Mouse (Mus musculus): ENCODE results near the gene Cenpa. TPM values are rescaled to one million over a fixed set of nuclear protein-coding genes. Genes with fewer than 3 reads are reported as not detected.
A peak's percentile ranks its signal among the peaks of the same experiment; 100 is the strongest.

Gene Cenpa
- polyA plus RNA-seq, 1 experiment from 2014 or later = 439 TPM

GRCm38 (mm10) chr5:30647396-30647795, 19.2 kb upstream of the Cenpa start:
- peak overlapping the region; percentile 67 for H3K9ac ChIP-seq (replicated peaks)
- H3K9me3 ChIP-seq = no peaks in the 10 kb centered on the region
- ATAC-seq (ENCODE audit: insufficient number of reproducible peaks, insufficient read depth, low FRiP score, low TSS enrichment, low read depth) = no peak
- 0 out of 2 replicates have a peak, but pooled peaks cover under 1% of the 10 kb centered on the region for H3K36me3 ChIP-seq
- peak overlapping the region; percentile 81 for H3K4me3 ChIP-seq (replicated peaks)
- no peaks in the 10 kb centered on the region for H3K27me3 ChIP-seq
- WGBS = 20% methylated on average over 9 of the region's 9 CpGs
- peak overlapping the region; percentile 60; the same call in 1 of the 2 replicates for H3K27ac ChIP-seq
- peaks cover 17% of the 10 kb centered on the region for H3K4me1 ChIP-seq (replicated peaks)
- H3K4me2 ChIP-seq = peak overlapping the region; percentile 91

GRCm38 (mm10) chr5:30647815-30648560, 18.6 kb upstream of the Cenpa start, which contains the start of gene Slc35f6:
Slc35f6 (plus strand) TSS chr5:30647933.
- Histone ChIP-seq H3K4me3 (replicated peaks) (peak within 1 kb of the TSS; percentile 81), H3K9me3 (no peaks in the 10 kb centered on the region), H3K9ac (replicated peaks) (peak within 1 kb of the TSS; percentile 67), H3K27ac (peak within 1 kb of the TSS; percentile 60; the same call in 1 of the 2 replicates), H3K36me3 (0 out of 2 replicates have a peak, but pooled peaks cover 5% of the 10 kb centered on the region), H3K4me2 (peak within 1 kb of the TSS; percentile 91), H3K4me1 (replicated peaks) (peaks cover 17% of the 10 kb centered on the region), H3K27me3 (no peaks in the 10 kb centered on the region)
- ATAC-seq (ENCODE audit: insufficient number of reproducible peaks, insufficient read depth, low FRiP score, low TSS enrichment, low read depth) = peak; percentile 89
- under 1% methylated on average over 38 of the region's 38 CpGs for WGBS

- H3K36me3 ChIP-seq = 0 out of 2 replicates have a peak, but pooled peaks cover 5% of the 10 kb centered on the region
- H3K4me1 ChIP-seq (replicated peaks) = peaks cover 17% of the 10 kb centered on the region
- WGBS = 55% methylated on average over 4 of the region's 4 CpGs
- no peaks in the 10 kb centered on the region for H3K27me3 ChIP-seq
- H3K27ac ChIP-seq = no peak overlapping the region
- no peaks in the 10 kb centered on the region for H3K9me3 ChIP-seq
- no peak overlapping the region for H3K4me3 ChIP-seq (replicated peaks)
- H3K9ac ChIP-seq (replicated peaks) = no peak overlapping the region
- no peak for ATAC-seq (ENCODE audit: insufficient number of reproducible peaks, insufficient read depth, low FRiP score, low TSS enrichment, low read depth)
- H3K4me2 ChIP-seq = no peak overlapping the region
Observed at GRCm38 (mm10) chr5:30649558-30649957, 17.0 kb upstream of the Cenpa start.

- H3K9me3 ChIP-seq = no peaks in the 10 kb centered on the region
- no peak overlapping the region for H3K4me3 ChIP-seq (replicated peaks)
- no peak overlapping the region for H3K27ac ChIP-seq
- H3K27me3 ChIP-seq = no peaks in the 10 kb centered on the region
- 77% methylated on average over 3 of the region's 3 CpGs for WGBS
- H3K4me2 ChIP-seq = no peak overlapping the region
- no peak overlapping the region for H3K9ac ChIP-seq (replicated peaks)
- peaks cover 17% of the 10 kb centered on the region for H3K4me1 ChIP-seq (replicated peaks)
- no peak for ATAC-seq (ENCODE audit: insufficient number of reproducible peaks, insufficient read depth, low FRiP score, low TSS enrichment, low read depth)
- H3K36me3 ChIP-seq = peaks cover 15% of the 10 kb centered on the region
Observed at GRCm38 (mm10) chr5:30650756-30651155, 15.8 kb upstream of the Cenpa start.

GRCm38 (mm10) chr5:30651554-30651953, 15.0 kb upstream of the Cenpa start:
- peaks cover 17% of the 10 kb centered on the region for H3K4me1 ChIP-seq (replicated peaks)
- 89% methylated on average over 3 of the region's 3 CpGs for WGBS
- no peak overlapping the region for H3K27ac ChIP-seq
- peaks cover 23% of the 10 kb centered on the region for H3K36me3 ChIP-seq
- no peak for ATAC-seq (ENCODE audit: insufficient number of reproducible peaks, insufficient read depth, low FRiP score, low TSS enrichment, low read depth)
- H3K4me3 ChIP-seq (replicated peaks) = no peak overlapping the region
- H3K9me3 ChIP-seq = no peaks in the 10 kb centered on the region
- H3K4me2 ChIP-seq = no peak overlapping the region
- no peak overlapping the region for H3K9ac ChIP-seq (replicated peaks)
- no peaks in the 10 kb centered on the region for H3K27me3 ChIP-seq

- H3K36me3 ChIP-seq = peaks cover 40% of the 10 kb centered on the region
- no peak overlapping the region for H3K27ac ChIP-seq
- no peaks in the 10 kb centered on the region for H3K27me3 ChIP-seq
- no peak for ATAC-seq (ENCODE audit: insufficient number of reproducible peaks, insufficient read depth, low FRiP score, low TSS enrichment, low read depth)
- no peak overlapping the region for H3K4me2 ChIP-seq
- WGBS = 84% methylated on average over 6 of the region's 6 CpGs
- no peak overlapping the region for H3K9ac ChIP-seq (replicated peaks)
- no peak overlapping the region for H3K4me3 ChIP-seq (replicated peaks)
- H3K9me3 ChIP-seq = no peaks in the 10 kb centered on the region
- H3K4me1 ChIP-seq (replicated peaks) = peaks cover 10% of the 10 kb centered on the region
Observed at GRCm38 (mm10) chr5:30653246-30653645, 13.3 kb upstream of the Cenpa start.

GRCm38 (mm10) chr5:30655042-30655441, 11.5 kb upstream of the Cenpa start:
- ATAC-seq (ENCODE audit: insufficient number of reproducible peaks, insufficient read depth, low FRiP score, low TSS enrichment, low read depth) = no peak
- Histone ChIP-seq H3K36me3 (peaks cover 45% of the 10 kb centered on the region), H3K4me3 (replicated peaks) (no peak overlapping the region), H3K27me3 (no peaks in the 10 kb centered on the region), H3K4me2 (no peak overlapping the region), H3K9me3 (no peaks in the 10 kb centered on the region), H3K27ac (no peak overlapping the region), H3K9ac (replicated peaks) (no peak overlapping the region), H3K4me1 (replicated peaks) (no peaks in the 10 kb centered on the region)
- WGBS = 84% methylated on average over 8 of the region's 8 CpGs

GRCm38 (mm10) chr5:30655526-30656195, 10.9 kb upstream of the Cenpa start:
- no peaks in the 10 kb centered on the region for H3K27me3 ChIP-seq
- 92% methylated on average over 6 of the region's 6 CpGs for WGBS
- peaks cover 5% of the 10 kb centered on the region; the same call in 1 of the 2 replicates for H3K9me3 ChIP-seq
- H3K4me3 ChIP-seq (replicated peaks) = no peak overlapping the region
- H3K9ac ChIP-seq (replicated peaks) = no peak overlapping the region
- H3K4me1 ChIP-seq (replicated peaks) = no peaks in the 10 kb centered on the region
- no peak overlapping the region for H3K4me2 ChIP-seq
- no peak overlapping the region for H3K27ac ChIP-seq
- no peak for ATAC-seq (ENCODE audit: insufficient number of reproducible peaks, insufficient read depth, low FRiP score, low TSS enrichment, low read depth)
- H3K36me3 ChIP-seq = peaks cover 45% of the 10 kb centered on the region

- Histone ChIP-seq H3K4me2 (no peak overlapping the region), H3K9ac (replicated peaks) (no peak overlapping the region; the same call in 1 of the 2 replicates), H3K9me3 (peaks cover 8% of the 10 kb centered on the region; the same call in 1 of the 2 replicates), H3K27ac (no peak overlapping the region), H3K27me3 (no peaks in the 10 kb centered on the region), H3K36me3 (peaks cover 40% of the 10 kb centered on the region), H3K4me1 (replicated peaks) (no peaks in the 10 kb centered on the region), H3K4me3 (replicated peaks) (no peak overlapping the region)
- ATAC-seq (ENCODE audit: insufficient number of reproducible peaks, insufficient read depth, low FRiP score, low TSS enrichment, low read depth) = no peak
- 83% methylated on average over 4 of the region's 4 CpGs for WGBS
Observed at GRCm38 (mm10) chr5:30659042-30659441, 7.5 kb upstream of the Cenpa start.

- no peak for ATAC-seq (ENCODE audit: insufficient number of reproducible peaks, insufficient read depth, low FRiP score, low TSS enrichment, low read depth)
Observed at GRCm38 (mm10) chr5:30660278-30660677, 6.3 kb upstream of the Cenpa start.

GRCm38 (mm10) chr5:30660813-30661212, 5.8 kb upstream of the Cenpa start:
- WGBS = 95% methylated on average over 5 of the region's 5 CpGs
- peaks cover 8% of the 10 kb centered on the region; the same call in 1 of the 2 replicates for H3K9me3 ChIP-seq
- no peak overlapping the region for H3K27ac ChIP-seq
- H3K4me3 ChIP-seq (replicated peaks) = no peak overlapping the region
- peaks cover 30% of the 10 kb centered on the region for H3K36me3 ChIP-seq
- ATAC-seq (ENCODE audit: insufficient number of reproducible peaks, insufficient read depth, low FRiP score, low TSS enrichment, low read depth) = no peak
- no peak overlapping the region for H3K9ac ChIP-seq (replicated peaks)
- no peak overlapping the region for H3K4me2 ChIP-seq
- H3K27me3 ChIP-seq = no peaks in the 10 kb centered on the region
- H3K4me1 ChIP-seq (replicated peaks) = no peaks in the 10 kb centered on the region

More at GRCm38 (mm10) chr5:30660278-30660677, 6.3 kb upstream of the Cenpa start:
- Histone ChIP-seq H3K9ac (replicated peaks) (no peak overlapping the region), H3K4me2 (no peak overlapping the region), H3K36me3 (peaks cover 35% of the 10 kb centered on the region), H3K9me3 (peaks cover 8% of the 10 kb centered on the region; the same call in 1 of the 2 replicates), H3K27me3 (no peaks in the 10 kb centered on the region), H3K4me3 (replicated peaks) (no peak overlapping the region), H3K4me1 (replicated peaks) (no peaks in the 10 kb centered on the region), H3K27ac (no peak overlapping the region)
- WGBS = 88% methylated on average over 1 of the region's 1 CpGs

All from limb, embryonic 12.5 days (tissue).